Mouse (Mus musculus): Measurements from ENCODE around the gene Sall1.

Sall1 gene

DNA sequence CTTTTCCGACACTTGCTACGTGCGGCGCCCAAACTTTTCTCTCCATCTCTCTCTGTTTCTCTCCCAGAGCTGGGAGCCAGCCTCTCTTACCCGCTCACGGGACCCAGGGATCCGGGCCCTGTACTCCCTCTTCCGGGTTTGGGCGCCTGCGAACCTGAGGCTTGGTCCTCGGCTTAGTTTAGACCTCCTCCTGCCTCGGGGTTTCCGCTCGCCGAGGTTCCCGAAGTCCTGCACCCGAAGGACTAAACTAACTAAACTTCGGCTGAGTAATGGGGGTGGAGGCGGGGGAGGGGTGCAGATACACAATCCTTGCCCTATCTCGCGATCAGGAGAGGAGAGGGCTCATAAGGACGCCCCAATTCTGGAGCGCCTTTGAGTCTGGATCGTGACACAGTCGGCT is at the start of gene Sall1:
TSS of gene Sall1 (minus strand) at position 223 of the 400 bp plus-strand sequence.
- in situ Hi-C loops (cut with MboI, MseI), result no loop called here

DNA sequence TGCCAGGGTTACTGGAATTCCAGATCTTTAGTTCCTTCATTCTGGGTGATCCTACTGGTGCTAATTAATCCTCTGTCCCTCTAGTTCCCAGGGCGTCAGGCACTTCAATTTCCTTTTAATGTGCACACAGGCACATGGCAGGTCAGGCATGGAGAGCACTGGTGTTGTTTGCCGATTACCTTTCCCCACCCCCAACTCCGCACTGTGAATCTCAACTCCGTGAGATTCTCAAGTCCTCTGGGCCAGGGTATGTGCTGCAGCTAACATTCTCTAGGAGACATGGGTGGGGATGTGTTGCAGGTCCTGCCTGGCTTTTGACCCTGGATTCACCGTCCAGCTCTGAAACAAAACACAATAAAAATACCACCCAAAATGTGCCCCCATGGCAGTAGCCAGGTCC is 46.0 kb upstream of the Sall1 start:
- in situ Hi-C loops (cut with MboI, MseI), result no loop called here

DNA sequence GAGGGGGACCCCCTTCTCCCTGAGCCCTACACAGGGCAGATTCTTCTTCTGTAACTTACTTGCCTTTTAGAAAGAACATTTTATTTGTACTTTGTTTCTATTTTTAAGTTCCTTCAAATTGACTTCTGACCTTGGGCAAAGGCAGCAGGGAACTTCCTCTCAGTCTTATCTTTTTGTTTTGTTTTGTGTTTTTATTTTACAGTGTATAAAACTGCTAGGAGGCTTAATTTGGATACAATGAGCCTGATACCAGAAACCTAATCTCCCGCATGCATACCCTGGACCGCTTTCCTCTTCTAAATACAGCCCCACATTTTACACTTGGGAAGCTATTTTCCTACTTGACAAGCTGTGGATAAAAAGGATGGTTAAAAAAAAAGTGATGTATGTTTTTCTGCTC is 35.2 kb upstream of the Sall1 start:
- in situ Hi-C loops (cut with MboI, MseI), result loop anchor here (10.0 kb wide), 1 partner anchor 1966 kb away; no protein-coding TSS in a partner anchor

DNA sequence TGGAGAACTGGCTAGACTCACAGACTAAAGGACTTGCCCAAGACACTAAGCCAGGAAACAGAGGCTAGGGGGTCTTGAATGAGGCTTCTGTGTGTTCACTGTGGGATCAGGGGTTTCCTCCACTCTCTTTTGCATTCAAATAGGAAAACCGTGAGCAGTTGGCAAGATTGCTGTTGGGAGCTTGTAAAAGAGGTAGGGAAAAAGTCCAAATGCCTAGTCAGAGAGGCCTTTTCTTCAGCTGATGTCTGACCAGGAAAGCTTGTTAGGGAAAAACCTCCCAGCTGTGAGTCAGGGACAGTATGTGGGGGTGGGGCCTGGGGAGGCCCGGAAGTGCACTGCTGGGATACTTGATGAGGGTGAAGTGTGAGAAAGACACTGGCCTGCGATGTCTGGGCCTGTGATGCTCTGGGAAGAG is 29.0 kb upstream of the Sall1 start:
- in situ Hi-C loops (cut with MboI, MseI), result loop anchor here (10.0 kb wide), 1 partner anchor 1972 kb away; no protein-coding TSS in a partner anchor

DNA sequence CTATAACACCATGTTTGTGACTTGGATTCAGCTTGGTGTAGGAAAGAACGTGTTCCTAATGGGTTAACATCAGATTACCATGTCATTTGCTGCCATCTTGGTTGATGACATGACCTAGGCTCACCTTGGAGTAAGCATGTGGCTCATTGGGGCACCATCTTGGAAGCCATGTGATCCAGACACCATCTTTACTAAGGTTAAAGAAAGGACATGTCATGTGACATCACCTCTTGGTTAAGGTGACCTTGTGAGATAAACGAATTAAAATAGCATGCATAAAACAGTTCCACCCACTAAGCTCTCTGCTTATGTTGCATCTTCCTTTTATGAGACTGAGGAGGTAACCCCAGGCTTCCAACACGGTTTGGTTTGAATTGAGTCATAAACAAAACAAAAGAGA is 23.5 kb upstream of the Sall1 start:
- in situ Hi-C loops (cut with MboI, MseI), result no loop called here

DNA sequence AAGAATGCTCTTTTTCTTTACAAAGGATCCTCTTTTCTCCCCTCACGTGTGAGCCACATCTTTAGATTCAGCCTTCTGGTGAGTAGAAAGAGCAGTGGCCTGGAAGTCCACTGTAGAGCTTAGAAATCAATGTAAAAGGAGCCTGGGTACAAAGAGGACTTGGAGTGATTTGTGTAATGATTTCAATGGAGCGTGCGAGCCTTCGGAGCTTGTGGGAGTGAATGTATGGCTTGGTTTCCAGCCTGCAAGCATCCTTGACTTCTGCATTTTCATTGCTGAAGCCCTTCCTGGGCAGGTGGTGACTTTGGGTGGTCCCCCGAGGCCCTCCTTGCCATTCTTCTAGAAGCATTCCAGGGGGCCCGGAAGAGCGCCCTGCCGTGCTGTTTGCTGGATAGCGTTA is 20.1 kb upstream of the Sall1 start:
- in situ Hi-C loops (cut with MboI, MseI), result no loop called here

DNA sequence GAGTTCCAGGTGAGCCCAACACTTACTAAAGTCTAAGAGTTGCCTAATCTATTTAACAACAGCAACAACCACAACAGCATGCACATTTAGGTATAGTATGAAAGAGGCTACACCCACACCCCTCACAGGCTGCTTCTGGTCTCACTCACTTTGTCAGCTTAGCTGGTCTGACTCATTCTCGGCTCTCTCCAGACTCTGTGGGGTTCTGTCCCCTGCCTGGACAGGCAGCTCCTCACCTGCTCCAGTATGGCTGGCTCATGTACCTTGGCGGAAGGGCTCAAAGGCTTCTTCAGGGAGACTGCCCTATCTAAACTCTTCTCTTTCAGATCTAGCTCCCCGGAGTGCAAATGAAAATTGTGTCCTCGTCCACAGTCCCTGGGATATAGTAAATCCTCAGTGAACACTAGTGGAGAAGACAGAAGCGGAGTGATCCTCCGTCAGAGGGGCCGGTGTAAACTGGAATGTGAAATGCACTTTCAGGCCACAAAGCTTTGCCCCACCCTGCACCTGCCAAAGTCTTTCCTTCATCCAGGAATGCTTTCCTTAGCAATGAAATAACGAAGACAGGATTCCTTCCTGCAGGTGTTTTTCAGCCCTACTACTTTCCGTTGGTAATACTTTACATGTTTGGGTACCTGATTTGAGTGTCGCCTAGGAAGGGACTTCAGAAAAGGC is 19.5 kb upstream of the Sall1 start:
- in situ Hi-C loops (cut with MboI, MseI), result no loop called here

DNA sequence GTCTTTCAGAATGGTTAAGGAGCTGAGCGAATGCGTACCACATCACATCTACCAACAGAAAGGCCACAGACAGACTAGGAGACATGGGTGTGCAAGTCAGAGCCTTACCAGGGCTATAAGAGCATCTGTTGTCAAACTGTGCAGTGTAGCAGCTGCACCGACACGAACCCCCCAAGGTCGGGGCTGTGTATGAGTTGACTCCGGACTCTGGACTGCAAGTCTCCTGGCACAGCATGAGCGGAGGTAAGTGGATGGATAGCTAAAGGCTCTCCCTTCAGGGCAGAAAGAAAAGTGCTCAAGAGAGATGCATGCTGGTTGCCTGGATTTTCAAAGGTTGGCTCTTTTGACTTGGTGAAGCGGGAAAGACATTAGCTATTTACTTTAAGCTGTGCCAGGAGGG is 16.8 kb upstream of the Sall1 start:
- in situ Hi-C loops (cut with MboI, MseI), result no loop called here

DNA sequence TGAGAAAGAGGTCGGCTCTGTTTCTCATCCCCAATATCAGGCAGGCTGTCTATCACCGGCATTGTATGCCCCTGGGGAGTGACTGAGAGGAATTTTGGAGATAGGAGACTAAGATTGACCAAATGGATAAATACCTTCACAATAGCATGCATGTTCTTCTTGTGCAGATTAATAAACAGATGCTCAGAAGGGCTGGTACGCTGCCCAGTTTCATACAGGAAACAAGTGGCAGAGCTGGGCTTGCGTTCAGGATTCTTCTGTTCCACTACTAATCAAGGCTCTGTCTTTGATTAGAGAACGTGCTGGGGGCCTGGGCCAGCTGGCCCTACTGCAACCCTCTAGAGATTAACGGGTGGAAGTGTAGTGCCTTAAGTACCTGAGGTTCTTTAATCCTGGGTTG is 15.5 kb upstream of the Sall1 start:
- in situ Hi-C loops (cut with MboI, MseI), result no loop called here

DNA sequence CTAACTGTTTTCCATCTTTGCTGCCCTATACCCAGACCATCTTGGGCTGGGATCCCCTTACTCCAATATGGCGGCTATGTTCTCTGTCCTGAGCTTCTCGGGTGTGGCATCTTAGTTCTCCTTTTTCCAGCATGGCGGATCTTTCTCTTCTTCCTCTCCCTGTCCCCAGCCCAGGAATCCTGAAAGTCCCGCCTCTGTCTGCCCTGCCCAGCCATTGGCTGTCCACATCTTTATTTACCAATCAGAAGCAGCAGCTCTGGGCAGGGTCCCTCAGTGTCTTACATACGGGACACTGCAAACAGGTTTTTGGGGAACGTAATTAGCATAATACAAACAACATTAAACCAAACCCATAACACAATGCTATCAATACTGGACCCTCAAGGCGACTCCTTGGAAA is 8.9 kb upstream of the Sall1 start:
- in situ Hi-C loops (cut with MboI, MseI), result no loop called here

DNA sequence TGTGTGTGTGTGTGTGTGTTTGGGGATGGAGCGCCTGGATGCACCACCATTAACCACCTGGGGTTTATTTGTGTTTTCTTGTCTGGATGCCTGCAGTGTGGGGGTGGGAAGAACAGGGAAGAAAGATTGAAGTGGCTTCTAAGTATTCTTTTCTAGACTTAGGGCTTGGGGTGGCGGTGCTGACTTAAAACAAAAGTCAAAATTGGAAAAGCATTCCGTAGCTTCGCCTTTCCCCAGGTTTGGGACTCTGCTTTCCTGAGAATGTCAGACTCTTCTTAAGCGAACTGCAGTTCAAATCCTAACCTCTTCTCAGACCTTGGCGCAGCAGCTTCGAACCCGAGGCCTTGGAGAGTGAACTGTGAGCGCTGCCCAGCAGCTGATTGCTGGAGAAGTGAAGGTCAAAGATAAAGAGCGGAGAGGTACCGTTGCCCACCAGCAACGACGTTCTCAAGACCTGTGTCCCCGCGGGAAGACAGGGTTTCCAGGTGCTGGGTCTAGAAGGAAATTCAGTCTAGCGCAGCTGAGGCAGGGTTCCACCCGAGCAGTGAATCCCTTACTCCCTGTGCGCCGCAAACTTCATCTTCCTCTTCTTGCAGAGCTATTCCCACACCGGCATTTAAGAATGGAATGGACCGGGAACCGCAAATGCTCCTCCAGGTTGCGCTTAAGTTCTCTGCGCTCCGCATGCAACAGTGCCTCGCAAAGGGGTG is 2.8 kb upstream of the Sall1 start:
- in situ Hi-C loops (cut with MboI, MseI), result no loop called here

DNA sequence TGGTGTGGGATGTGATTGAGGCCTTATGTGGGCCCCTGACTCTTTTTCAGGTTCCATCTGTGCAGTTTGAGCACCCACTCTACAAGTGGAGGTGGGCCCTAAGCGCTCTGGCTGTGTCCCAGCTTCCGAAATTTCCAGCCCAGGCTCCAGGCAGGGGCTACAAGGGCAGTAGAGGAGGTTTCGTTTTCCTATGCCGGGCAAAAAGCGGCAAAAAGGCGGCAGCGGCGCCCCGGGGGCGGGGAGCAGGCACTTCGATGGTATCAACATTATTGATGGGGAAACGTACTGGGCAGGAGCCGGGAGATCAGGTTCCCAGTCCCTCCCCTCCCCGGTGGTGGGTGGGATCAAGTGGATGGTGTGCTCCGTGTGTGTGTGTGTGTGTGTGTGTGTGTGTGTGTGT is 2.3 kb upstream of the Sall1 start:
- in situ Hi-C loops (cut with MboI, MseI), result no loop called here

DNA sequence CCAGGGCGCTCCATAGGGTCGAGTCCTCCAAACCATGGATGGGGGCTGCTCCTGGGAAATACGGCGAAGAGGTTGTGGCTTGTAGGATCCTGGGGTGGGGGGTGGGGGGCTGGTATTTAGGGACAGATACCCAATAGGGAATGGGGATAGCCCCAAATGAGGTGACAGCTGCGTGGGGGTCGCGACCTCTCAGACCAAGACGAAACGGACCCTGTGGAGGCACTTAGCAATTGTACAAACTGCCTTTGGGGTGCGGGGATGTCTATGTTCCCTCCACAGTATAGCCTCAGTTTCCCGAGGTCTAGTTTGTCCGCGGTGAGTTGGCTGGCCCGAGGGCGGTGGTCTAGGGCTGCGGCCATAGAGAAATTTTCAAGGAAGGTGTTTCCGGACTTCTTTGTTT is 1.8 kb upstream of the Sall1 start:
- in situ Hi-C loops (cut with MboI, MseI), result no loop called here

DNA sequence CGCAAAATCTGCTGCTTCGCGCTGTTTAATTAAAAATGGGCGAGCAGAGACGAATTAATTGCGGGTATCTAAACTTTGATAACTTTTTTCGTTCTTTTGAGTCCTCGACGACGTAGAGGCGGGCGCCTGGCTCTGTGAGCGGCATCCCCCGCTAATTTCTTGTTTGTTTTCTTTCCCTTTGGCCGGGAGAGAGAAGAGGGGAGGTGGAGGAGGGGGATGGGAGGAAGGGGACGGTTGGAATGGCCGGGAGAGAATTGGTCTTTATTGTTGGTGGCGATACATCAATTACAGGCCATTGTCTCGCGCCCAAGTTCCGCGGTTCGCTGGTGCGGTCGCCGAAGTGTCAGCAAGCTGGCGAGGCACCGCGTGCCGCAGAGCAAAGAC is 1.2 kb upstream of the Sall1 start:
- in situ Hi-C loops (cut with MboI, MseI), result no loop called here

DNA sequence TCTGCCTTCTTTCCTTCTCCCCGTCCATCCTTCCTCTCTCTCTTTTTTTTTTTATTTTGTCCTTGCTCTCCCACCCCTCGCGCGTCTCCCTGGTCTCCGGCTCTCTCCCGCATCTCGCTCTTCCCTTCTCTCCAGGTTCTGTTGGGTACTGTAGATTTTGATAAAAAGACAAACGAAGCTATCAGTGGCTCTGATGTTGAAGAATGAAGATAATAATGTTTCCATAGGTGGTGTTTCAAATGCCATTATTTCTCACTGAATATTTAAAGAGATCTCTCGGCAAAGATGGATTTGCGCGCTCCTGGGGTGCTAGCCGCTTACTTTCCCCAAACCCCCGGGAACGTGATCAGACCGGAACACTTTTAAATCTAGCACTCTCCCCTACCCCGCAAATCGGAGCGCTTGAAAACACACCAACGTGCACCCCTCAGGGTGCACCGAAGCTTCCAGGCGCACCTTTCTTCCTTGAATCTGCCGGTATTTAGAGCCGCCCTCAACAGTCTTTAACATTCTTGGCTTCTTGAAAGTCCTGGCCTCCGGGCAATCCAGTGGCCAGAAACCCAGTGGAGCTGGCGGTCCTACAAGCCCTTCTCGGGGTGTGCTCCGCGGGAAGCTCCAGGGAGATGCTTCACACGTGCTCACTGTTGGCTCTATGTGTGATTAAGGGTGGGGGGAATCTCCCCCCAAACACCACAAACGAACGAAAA is 702 bp upstream of the Sall1 start:
- in situ Hi-C loops (cut with MboI, MseI), result no loop called here

DNA sequence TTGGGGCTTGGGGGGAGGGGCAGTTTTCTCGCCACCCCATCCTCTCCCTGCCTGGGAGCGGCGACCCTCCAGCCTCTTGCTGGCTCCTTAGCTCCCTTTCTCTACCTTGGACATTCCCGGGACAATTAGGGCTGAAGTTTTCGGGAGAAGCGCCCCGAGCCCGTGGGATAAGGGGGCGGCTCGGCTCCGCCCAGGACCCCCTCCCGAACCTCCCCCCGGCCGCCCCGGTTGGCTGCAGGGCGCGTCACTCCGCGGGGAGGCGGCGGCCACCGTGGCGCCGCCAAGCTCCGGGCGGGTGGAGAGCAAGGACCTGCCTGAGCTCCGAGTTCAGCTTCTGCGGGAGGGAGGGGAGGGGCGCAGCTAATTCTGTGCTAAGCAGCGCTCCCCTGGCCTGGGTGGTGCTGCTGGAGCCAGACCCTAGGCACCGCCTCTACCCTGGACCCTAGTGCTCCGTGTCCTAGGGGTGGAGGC is 556 bp downstream of the Sall1 start:
- in situ Hi-C loops (cut with MboI, MseI), result no loop called here

DNA sequence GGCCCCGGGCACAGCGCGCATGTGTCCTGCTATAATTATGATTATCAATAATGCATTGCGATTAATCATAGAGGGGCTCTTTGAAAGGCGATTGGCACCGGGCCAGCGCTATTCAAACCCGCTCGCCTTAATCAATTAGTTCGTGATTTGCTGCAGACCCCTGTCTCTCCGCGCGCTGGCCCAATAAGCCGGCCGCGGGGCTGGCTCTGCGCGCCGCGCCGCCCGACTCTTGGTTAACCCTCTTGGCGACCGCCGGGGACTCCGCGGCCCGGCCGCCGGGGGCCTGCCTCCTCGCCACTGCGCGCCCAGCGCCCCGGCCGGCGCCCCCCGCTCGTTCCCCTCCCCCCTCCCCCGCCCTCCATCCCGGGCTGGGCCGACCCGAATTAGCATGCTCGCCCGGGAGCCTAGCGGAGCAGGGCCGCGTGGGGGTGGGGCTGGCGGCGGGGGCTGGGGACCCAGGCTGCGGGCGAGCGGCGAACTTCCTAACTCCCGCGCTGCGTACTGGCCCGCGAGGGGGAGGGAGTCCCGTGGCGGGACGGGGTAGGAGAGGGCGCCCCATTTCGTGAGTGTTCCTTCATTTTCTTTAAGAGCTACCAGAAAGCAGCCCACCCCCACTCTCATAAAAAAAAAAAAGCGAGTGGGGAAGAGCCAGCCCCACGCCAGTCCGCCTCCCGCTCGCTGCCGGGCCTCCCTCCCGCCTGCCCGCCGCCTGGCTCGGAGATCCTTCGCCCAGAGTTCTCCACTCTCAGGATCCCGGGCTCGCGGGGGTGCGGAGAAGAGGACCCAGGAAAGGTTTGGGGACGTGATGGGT is 1.2 kb downstream of the Sall1 start:
- in situ Hi-C loops (cut with MboI, MseI), result no loop called here

DNA sequence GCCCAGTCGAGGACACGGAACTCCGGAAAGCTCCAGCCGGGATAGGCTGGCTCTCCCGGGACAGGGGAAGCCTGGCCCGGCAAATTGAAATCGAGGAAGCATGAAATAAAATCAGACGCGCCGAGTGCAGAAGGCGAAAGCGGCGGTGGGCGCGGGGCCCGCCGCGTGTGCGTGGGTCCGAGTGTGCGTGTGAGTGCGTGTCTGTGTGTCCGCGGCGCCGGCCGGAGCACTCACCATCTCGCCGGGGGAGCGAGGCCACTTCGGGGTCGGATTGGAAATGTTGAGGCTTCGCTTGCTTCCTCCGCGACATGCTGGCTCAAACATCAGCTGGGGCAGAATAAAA is 1.9 kb downstream of the Sall1 start:
- in situ Hi-C loops (cut with MboI, MseI), result no loop called here

DNA sequence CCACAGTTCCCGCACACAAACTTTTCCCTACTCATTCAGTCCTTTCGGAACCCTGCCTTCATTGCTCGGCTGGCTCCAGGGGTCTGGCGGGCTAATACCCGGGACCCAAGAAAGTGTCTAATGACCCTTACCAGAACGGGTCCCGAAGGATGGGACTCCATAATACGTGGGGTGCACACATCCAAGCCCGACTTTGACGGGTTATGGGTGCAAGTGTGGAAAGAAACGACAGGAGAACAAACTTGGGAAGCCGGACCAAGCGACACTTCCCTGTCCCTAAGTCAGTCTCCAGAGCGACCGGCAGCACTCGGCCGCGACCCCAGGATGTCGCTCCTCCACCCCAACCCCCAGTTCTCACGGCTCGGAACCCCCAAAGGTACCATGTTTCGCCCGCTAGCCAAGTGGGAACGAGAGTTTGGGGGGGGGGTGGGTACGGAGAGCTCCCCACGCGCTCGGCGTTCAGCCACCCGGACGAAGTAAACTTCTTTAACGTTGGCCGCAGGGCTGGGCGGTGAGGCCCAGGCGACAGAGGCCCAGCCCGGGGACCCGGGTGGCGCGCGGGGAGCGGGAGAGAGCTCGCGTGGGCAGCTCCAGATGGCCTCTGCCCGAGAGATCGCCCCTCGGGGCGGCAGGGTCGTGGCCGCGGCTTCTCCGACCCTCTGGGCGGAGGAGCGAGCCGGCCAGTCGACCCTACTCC is 2.4 kb downstream of the Sall1 start:
- in situ Hi-C loops (cut with MboI, MseI), result no loop called here

DNA sequence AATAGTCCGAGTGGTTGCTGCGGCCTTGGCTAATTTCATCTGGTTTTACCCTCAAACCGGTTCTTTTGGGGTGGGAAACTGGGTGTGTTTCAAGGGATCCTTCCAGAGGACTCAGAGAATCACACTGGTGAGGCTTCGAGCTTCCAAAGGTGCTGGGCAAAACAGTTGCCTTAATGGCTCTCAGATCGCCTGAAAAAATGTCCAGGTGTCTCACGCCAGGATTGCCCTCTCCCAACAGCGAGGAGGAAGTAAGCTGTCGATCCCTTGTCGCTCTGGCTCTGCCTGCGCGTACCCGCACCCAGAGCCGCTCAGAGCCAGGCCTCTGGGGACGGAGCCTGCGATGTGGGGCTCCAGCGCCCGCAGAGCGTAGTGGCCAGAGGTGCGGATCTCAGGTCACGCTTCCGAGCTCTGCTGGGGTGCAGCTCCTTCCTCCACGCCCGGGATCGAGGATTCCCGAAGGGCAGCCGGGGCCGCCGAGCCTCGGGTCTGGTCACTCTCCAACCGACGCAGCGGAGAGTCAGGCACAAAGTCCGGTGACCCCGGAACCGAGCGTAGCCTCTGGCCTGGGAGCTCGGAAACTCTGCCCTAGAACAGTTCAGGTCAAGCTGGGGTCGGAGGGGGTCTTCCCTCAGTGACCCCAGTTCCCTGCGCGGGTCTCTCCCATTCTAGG is 3.1 kb downstream of the Sall1 start:
- in situ Hi-C loops (cut with MboI, MseI), result no loop called here

DNA sequence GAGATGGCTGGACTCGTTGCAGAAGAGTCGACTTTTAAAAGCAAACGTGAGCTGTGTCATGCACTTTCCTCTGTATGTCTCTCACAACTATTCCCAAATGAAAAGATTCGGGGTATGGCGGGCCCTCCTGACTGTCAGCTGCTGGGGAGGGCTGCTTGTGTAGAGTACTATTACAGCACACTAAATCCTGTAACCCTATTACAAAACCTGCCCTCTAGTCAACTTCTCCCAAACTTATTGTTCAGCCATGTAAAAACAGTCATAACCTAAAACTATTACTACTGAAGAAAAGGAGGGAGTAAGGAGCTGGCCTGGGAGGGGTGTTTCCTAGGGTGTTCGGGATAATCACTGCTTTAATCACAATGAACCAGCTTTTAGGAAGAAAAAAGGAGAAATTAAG is 4.1 kb downstream of the Sall1 start:
- in situ Hi-C loops (cut with MboI, MseI), result no loop called here

Measured in T-helper 1 cell (primary cell).